Mouse (Mus musculus): Measurements from ENCODE around the gene Colgalt2.
A peak's percentile ranks its signal among the peaks of the same experiment; 100 is the strongest.
"Not testable (repeated sequence)": the region's sequence is repeated elsewhere in the genome, so short reads cannot be mapped to it uniquely, and the experiment has no call there.

The Colgalt2 gene

DNA sequence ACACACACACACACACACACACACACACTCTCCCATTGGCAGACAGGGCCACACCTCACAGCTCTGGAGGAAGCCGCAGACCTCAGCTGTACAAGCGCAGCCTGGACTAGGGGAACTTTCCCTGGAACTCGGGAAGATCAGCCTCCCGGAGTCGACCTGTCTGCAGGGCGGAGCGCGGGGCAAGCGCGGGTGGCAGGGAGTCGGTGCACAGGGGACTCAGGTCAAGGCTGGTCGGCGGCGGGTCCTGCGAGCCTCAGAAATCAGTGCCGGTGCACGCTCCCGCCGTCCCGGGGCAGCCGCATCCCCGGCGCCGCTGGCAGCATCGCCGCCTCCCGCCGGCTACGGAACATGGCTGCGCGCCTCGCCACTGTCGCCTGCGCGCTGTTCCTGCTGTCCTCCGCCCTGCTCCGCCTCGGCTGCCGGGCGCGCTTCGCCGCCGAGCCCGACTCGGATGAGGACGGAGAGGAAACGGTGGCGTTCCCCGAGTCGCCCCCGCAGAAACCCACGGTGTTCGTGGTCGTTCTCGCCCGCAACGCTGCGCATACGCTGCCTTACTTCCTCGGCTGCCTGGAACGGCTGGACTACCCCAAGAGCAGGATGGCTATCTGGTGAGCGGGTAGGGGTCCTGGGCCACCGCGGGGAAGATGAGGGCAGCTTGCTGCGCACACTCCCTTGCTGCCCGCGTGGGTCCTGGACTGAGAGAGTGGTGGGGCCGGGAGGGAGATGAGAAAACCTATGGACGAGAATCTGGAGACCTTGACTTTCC, at the start of gene Colgalt2:
Colgalt2 (plus strand) TSS at position 41 of the 766 bp plus-strand sequence.
- peak; percentile 71 to 85 for DNase-seq

DNA sequence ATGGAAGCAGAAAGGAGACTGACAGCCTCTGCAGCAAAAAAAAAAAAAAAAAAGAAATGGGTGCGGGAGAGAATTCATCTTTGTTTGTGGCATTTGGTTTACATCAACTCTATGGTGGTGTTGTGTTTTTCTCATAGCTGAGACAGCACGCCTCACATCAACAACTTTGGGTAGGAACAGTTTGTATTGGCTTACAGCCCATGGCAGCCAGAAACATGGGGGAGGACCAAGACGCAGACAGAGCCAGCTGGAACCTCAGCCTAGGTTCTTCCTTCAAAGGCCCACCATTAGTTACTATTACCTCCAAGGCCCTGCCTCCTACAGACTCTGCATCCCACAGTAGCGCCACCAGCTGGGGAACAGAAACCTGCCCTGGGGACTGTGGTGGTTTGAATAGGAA, 42.9 kb upstream of the Colgalt2 start:
- peak in 1 of 2 experiments; percentile 12 for DNase-seq

DNA sequence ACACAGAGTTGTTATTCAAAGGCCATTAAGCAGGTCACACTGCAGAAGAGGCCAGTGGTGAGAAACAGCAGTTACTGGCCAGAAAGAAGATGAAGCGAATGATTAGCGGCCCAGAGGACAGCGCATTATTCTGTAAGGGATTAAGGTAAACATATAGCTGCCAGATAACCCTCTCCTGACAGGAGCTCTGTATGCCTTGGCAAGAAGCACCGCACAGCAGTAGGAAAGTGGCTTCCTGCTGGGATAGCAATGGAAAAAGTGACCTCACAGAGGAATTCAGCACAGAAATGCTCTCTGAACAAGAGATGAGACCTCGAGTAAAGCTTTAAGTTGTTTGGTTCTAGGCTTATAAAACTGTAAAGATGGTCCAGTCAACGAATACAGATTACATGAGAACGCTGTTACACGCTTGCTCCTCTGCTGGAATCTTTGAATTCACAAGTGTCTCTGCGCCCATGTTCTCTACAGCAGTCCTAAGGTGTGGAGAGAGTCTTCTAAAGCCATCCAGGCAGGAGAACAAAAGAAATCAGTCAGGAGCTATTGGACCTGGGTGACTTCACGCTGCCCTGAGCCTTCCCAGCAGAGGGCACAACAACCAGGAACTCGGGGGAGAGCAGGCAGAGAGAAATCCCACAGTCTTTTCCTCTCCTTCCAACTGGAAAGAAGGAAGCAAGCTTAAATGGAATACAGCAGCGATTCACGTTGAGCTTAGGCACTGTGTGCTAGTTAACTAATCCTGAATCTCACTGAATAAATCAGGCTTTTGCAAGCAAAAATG, 31.1 kb upstream of the Colgalt2 start:
- DNase-seq, result no peak

DNA sequence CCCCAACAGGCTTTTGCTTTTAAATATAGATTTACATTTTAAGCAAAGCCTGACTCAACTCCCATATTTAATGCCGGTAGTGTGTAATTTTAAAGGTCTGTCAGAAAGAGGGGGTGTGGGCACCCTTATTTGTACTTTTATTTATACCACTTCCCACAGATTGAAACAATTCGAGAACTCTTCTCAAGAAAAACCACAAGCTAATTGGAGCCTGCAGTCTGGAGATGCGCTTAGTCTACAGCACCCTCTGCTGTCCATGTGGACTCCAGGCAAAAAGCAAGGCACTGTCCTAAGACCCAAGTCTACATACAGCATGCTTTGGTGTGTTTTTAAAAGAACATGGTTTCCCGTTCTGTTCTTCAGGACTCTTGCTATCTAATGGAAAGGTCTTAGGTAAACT, 30.5 kb upstream of the Colgalt2 start:
- DNase-seq, result peak; percentile 57 to 64

DNA sequence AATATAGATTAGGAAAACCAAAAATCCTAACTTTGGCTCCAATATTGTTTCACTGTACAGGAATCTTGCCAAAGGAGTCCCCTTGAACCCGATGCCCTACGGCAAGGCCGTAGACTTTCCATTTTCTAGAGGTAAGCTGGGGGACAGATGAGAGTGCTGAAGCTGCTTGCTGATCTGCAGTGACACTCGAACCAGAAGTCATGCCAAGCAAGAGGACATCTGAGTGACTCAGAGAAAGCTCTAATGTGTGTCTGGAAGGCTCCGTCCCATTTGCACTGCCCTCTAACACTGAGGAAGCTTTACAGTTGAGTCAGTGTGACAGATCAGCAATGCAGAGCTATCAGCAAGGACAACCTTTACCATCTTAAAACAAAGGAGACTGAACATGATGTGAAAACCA, 21.3 kb upstream of the Colgalt2 start:
- no peak for DNase-seq

DNA sequence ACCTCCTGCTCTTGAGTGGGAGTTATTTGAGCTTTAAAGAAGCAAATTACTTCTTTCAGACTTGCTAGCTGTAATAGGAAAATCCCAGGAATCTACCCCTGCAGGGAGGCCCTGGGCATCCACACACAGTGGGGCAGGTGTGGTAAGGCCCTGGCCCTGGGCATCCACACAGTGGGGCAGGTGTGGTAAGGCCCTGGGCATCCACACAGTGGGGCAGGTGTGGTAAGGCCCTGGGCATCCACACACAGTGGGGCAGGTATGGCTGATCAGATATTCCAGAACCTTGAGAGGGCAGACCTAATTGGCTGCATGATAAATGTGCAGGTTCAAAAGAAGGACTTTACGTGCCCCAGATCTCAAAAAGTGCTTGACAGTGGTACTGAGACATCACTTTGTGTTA, 15.0 kb upstream of the Colgalt2 start:
- no peak for DNase-seq

DNA sequence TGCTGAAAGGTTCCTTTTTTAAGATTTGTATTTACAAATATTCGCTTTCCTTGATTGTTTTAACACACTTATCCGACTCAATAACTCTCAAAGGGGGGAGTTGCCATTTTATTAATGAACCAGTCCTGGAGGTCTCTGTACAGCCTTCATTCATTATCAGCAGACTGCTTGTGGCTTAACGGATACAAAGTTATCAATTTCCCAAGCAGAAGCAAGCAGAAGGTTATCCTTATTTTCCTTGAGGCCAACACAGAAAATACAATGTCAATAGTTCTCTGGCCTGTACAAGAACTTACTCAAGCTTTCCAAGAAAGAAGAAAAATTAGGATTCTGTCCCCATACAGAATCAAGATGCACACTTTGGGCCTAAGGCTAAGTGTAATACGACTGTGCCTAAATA, 13.9 kb upstream of the Colgalt2 start:
- not testable (repeated sequence) for DNase-seq

DNA sequence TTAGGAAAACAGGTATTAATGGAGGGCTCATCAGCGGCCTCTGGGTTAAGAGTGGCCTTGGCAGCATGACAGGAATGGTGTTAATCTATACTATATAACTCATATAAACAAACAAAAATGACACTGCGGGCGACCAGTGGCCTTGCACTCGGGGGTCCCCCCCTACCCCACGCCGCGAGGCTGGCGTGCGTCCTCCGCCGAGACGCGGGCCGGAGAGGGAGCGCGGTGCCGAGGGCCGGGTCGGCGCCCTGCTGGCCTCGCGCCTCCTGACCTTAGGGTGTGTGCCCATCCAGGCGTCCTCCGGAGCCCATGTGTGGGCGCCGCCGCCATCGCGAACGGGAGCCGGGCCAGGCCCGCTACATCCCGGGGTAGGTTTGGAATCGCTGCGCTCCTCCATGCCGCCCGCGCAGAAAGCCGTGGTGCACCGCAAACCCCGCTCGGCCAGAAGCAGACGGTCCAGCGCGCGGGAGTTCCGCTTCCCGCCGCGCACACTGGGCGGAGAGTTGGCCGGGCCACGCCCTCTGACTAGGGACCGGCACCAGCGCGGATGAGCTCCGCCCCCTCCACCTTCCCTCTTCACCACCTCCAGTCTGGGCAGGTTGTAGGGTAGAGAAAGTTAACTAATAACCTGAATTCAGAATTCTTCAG, 13.3 kb upstream of the Colgalt2 start, which contains the start of gene Tsen15:
Tsen15 (minus strand) TSS at position 501 of the 648 bp plus-strand sequence.
- peak; percentile 94 to 97 for DNase-seq

DNA sequence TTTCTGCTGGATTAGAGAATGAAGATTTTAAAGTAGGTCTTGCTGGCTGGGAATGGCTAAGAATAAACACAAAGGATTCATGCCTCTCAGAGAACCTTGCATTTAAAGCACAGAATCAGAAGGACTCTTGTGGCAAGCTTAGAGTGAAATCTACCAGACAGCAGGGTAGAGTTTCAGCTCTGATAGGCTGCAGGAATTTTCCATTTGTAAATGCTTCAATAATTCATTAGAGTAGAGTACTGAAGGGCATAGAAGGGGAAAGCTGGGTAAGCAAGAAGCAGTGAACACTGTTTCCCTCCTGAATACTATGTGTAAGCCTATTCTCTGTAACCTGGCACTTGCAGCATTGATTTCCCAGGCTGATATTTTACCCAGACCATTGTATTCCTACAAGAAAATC, 10.4 kb upstream of the Colgalt2 start:
- DNase-seq, result no peak

DNA sequence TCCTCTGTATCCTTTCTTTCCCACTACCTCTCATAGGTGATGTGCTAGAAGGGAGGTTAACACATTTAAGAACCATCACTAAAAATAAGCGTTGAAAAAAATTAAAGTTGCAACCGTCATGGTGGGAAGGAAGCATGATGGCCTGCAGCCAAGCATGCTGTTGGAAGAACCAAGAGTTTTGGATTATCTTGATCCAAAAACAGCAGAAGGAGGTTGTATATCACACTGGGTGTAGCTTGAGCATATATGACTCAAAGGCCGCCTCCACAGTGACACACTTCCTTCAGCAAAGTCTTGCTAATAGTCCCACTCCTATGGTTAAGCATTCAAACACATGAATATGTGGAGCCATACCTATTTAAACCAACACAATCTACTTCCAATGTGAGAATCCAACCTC, 5.5 kb upstream of the Colgalt2 start:
- DNase-seq, result no peak

DNA sequence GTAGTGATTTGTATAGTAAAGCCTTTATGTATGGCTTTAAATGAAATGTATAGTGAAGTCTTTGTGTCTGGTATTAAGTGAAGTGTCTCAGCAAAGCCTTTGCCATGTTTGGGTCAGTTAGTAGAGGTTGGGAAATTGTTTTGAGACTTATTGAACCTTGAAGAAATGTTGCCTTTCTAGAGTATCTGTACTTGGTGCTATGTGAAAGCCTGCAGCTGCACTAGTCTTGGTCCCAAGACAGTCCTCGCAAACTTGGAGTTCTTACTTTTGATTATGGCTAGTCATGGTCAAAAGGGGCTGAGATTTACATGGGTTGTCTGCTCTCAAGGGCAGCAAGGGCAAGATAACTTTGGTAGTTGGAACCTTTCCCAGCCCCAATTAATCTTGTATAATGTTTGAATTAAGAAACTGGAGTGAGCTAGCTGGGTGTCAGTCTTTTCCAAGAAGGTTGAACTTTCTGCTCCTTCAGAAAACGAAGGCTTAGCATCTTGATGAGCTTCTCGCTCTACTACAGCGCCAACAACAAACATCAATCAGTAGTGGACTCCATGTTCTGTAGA, 4.6 kb upstream of the Colgalt2 start:
- no peak for DNase-seq

DNA sequence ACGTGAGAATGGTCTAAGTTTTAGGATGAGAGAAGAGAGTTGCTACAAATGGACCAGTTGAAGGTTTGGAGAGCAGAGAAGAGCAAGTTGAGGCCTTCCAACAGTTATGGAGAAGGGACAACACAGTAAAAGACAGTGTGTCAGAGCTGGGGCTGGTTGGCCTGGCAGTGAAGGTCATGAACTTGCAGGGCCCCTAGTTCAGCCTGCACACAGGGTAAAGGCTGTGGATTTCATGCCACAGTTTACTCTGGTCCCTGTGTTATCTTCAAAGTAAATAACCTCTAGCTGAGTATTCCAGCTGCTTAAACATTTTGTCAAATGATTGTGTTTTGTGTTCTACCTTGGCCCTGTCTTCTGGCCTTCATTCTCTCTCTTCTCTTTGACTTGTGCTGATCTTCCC, 922 bp upstream of the Colgalt2 start:
- no peak for DNase-seq

DNA sequence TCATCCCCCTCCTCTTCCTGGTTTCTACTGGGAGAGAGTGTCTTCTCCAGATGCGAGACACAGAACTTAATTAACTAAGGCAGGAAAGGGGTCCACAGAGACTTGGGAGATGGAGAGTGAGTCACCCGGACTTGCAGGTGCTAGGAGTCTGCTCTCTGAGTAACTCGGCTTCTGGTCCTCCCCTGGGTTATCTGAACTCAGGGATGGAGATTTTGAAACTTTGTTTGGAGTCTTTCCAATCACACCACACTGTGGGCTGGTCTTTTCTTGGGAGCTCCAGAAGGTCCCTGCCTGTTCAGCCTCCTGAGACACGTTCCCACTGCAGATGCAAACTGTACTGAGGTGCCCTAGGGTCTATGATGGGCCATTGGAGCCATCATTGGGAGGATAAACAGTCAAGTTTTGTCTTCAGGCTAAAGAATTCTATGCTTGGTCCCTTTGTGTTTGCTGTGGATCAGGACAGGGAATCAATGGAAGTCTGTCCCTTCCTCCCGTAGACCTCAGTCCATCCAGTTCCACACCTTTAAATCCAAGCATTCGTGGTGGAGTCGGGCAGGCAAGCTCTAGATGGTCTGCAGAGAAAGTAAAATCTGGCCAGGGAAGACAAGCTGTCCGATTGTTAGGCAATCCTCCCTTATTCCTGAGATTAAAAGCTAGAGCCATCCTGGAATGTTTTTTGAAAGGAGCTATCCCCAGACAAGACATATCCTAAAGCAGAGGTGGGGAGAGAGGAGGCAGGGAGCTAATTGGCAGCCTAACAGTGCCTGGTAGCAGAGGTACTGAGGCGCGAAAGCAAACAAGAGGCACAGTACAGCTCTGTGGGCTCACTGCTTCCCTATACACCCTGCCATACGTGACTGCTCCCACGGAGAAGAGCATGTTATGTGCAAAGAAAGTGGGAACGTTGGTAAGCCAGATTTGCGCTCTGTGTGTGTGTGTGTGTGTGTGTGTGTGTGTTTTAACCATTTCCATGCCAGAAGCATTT, 1.2 kb downstream of the Colgalt2 start:
- DNase-seq, result peak in 1 of 2 experiments; percentile 24

DNA sequence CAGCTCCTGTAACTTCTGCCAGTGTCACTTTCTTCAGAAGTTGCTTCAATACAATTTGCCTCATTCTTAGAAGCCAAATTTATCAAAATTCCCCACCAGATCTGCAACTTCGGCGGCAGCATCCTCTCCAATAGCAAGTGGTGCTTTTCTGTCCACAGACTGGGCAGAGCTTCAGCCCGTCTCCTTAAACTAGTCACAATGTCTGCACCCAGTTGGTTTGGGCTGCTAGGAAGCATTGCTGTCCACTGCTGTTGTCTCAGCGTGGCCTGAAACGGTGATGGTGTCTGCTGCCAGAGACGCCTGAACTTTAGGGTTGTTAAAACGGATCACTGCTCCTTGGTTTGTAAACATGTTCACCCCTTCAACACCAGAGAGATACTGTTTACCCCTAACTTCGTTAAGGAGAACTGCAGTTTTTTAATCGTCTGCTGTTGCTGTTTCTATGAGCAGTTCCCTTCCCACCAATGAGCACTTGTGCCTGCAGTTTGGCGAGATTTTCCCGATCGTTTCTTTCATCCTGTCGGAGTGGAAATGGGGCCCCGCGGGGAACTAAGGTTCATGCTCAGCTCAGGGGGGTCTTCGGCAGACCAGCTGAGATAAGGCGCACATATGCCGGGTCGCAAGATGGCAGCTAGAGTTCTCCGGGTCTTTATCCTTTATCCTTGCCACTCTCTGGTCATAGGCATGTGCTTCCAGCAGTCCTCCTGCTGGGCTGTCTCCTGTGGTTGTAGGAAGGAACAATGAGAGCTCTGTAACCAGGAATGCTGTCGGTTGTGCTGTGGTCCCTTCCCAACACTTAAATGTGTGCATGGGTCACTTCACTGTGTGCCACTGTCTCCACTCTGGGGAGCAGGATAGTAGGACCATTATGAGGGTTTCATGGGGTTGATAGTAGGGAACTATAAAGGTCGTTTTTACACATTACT, 7.7 kb downstream of the Colgalt2 start:
- DNase-seq, result no peak

DNA sequence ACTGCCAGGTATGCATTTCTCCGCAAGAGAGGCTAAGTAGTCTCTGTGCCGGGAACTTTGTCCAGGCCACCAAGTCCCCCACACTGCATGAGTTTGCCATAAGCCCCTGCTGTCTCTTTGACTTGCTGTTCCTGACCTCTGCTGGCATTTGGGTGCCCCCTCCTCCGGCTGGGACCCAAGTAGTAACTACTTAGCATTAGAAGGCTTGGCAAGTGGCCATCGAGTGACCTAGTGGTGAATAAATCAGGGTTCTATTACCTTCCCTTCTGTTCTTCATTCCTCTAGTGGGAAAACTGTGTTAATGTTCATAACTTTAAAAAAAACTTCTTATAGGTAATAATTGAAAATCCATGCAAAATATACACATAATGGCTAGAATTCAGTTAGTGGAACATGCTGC, 9.7 kb downstream of the Colgalt2 start:
- peak in 1 of 2 experiments; percentile 54 for DNase-seq

DNA sequence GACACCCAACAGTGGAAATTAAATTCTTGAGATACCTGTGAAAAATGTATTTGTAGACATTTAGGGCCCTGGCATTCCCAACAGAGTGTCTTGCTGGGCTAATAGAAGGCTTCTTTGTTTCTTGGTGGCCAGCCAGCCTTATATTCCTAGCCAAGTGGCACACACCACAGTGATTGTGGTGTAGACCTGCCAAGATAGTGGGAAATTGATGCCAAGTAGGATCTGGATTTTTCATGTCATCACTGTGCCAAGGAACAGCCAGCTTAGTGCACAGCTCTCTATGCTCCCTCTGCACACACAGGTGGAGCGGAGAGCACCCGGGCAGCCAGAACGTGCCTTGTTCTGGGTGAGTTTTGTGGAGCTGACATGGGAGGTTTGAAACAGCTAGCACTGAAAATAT, 11.0 kb downstream of the Colgalt2 start:
- DNase-seq, result no peak

DNA sequence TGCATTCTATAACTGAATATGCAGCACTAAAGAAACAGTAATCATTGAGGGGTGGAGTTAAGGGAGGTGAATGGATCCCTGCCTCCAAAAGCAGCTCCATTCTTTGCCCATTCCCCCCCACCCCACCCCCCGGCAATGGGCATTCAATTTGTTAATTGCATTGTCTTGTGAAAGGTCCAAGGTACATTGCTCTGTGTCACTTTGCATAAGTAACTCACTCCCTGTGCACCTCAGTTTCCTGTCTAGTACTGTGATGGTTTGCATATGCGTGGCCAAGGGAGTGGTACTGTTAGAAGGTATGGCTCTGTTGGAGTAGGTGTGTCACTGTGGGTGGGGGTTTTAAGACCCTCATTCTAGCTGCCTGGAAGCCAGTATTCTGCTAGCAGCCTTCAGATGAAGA, 13.5 kb downstream of the Colgalt2 start:
- DNase-seq, result no peak

DNA sequence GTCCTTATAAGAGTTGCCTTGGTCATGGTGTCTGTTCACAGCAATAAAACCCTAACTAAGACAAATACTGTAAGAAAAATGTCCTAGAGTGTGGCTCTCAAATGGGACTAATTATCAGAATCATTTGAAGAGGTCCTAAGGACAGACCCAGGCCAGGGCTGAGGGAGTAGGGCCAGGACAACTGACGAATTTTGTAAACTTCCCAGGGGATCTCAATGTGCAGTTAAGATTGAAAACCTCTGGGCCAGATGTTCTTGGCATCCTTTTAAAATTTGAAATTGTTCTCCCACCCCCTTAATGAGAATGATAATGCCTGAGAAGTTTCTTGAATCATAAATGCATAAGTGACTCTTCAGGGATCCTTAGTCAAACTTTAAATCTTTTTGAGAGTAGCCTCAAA, 14.3 kb downstream of the Colgalt2 start:
- DNase-seq, result no peak

DNA sequence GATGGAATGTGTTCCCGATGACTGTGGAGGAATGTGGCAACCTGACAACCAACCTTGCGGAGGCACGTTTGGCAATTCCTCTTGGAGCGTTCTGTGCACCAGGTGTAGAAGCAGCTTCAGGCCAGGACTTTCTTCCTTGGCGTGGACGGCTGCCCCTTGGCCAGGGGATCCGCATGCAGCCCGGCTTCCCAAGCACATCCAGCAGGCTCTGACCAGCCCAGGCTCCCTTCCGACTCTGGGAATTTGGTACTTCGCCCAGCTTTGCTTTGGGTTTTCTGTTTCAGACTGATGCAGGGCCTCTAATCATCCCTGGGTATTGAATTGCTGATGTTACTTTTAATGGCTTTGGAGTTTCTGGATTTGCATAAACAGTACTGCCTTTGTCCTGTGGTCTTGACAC, 14.8 kb downstream of the Colgalt2 start:
- no peak for DNase-seq

DNA sequence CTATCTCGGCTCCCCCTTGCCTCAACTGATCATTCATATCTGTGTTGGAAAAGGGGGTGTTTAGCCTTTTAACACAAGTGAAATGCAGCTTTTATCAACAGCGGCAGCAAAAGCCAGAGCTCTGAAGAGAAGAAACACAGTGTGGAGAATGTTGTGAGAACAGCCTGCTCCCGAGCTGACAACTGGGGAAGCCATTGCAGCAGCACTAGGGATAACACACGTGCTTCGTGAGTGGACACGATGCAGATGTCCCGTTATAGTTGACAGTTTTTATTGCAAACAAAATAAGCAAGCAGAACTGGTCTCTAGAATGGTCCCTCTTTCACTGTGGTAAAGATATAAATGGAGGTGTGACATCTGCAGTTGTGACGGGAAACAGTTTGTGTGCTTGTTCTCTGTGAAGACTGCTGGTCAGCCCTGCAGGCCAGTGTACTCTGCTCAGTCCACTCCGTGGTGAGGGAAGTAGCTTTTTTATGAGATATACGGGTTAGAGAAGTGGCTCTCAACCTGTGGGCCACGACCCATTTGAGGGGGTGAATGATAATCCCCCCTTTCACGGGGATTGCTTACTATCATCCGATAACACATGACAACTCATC, 16.8 kb downstream of the Colgalt2 start:
- DNase-seq, result peak in 1 of 2 experiments; percentile 8

All from kidney, postnatal 25 days (tissue).